Mouse (Mus musculus): ENCODE data around the gene Gm48551.

Gene Gm48551

DNA sequence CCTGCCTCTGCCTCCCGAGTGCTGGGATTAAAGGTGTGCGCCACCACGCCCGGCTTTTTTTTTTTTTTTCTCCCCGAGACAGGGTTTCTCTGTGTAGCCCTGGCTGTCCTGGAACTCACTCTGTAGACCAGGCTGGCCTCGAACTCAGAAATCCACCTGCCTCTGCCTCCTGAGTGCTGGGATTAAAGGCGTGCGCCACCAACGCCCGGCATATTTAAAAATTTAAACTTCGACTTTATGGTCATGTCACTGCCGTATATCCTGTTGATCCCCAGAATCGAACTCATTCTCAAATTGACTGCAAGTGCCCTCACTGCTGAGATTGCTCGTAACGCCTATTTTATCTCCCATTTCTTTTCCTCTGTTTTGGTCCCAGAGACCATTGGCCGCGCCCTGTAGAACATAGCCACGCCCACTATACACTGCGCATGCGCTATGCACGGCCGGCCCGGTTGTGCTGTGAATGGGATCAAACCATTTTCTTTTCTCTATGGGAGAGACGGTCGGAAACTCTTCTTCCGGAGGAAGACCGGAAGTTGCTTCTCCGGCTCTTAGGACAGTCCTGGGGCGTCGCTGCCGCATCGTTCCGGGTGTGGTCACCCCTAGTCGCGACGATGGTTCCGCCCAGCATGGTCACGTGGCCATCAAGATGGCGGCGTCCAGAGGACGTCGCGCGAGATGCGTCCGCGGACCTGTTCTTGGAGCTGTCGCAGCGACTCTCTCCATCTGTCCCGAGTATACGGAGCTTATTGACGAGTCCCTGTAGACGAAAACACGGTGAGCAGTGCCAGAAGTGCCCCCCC is at the start of gene Gm48551, which contains the start of gene Dohh:
Gene Gm48551, plus strand, starts transcription at position 665 of the 803 bp plus-strand sequence.
Gene Dohh, plus strand, starts transcription at position 627 of the 803 bp plus-strand sequence.
- in situ Hi-C loops (cut with MboI, MseI), result no loop called here

DNA sequence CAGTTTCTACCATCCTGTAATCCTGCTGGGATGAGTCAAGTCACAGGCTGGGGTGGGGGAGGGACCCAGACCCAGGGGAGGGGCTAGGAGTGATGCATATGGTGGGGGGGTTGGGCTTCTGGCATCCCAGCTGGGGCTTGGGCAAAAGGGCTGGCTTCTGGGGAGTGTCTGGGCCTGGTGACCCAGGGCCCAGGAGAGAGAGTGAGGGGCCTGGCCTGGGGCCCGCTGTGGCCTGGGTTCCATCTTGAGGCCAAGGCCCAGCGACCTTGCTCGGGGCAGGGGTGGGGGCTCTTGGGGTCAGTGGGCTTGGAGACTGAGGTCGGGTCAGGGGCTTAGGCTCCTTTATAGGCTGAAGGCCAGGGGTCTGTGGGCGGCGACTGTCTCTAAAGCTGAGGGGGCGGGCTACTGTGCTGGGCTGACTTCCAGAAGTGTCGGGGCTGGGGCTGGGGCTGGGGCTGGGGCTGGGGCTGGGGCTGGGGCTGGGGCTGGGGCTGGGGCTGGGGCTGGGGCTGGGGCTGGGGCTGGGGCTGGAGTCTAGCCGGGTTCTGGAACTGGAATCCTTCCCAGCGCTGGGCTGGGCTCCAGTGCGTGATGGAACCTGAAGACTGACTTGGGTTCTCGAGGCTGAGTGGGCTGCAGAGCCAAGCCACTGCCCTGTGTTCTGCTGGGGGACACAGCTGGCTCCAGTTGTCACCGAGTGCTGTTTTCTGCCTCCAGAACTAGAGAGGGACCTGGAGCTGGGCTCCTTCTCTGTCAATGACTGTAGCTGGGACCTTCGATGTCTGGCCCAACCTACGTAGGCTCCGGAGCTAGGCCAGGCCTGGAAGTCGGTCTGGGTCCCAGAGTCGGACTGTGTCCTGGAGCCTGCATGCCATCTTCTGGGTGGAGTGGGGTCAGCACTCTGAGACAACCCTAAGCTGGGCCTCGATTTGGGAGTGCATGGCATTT is 48.6 kb upstream of the Gm48551 start:
- in situ Hi-C loops (cut with MboI, MseI), result no loop called here

DNA sequence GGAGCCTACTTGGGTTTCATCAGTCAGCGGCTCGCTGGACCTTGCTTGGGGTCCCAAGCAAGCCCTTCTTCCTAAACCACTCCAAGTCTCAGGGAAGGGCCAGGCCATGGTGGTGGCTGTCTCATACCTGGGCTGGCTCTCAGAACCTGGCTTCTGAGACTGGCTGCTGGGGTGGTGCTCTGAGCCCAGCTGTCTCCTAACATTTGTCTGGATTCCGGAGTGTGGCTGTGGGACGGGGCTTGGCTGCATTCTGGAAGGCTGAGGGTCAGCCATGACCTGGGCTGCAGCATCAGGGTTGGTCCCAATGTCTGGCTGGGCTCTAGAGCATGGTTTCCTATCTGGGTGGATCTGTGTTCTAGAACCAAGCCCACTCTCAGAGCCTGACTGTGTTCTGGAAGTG is 47.7 kb upstream of the Gm48551 start:
- in situ Hi-C loops (cut with MboI, MseI), result no loop called here

DNA sequence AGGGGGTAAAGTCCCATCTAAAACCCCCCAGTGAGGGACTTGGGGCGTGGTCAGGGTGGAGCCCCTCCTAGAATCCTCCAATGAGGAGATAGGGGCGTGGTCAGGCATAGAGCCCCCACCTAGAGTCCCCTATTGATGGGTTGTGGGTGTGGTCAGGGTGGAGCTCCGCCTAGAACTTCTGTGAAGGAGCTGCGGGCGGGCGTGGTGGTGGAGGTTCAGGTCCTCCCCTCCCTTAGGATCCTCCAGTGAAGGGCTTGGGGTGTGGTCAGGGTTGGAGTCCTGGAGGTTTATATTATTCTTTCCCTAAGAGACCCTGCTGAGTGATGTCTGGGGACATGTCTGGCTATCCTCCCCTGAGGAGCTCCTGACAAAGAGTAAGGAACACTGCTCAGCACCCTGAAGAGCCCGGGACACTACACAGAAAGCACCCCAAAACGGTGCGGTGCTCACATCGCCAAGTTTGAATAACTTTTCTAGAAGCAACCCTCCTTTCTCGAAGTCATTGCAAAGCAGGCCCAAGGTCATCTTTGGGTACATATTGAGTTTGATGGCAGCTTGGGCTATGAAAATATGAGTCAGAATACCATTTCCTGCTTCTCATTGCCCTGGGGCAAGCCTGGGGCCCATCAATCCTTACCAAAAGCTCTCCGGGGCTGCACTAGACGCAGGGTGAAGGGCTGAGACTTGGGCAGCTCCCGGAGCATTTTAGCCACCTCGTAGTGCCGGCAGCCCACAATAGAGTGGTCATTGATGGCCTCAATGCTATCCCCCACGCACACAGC is 43.5 kb upstream of the Gm48551 start:
- in situ Hi-C loops (cut with MboI, MseI), result no loop called here

DNA sequence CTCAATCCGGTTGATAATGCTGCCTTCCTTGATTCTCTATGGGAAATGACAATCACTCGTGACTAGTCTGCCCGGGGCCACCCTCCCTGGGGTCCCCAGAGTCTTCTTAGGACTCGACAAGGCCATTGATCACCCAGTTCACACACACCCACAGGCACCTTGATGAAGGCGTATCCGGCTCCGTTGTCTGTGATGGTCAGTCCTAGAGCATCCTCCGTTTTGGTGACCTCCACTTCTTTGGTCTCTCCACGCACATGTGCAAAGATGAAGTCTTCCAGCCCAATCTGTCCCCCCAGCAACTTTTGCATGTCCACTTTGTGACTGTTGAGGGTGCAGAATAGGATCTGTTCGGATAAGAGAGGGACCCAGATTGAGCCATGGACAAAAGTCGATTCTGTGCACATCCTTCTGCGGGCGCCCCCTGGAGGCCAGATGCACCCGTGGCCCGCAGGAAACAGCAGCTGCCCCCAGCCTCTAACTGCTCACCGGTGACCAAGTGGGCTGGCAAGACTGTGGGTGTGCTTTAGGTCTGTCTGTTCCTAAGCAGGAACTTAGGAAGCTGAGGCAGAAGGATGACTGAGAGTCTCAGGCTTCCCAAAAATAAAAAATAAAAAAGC is 42.8 kb upstream of the Gm48551 start:
- in situ Hi-C loops (cut with MboI, MseI), result no loop called here

DNA sequence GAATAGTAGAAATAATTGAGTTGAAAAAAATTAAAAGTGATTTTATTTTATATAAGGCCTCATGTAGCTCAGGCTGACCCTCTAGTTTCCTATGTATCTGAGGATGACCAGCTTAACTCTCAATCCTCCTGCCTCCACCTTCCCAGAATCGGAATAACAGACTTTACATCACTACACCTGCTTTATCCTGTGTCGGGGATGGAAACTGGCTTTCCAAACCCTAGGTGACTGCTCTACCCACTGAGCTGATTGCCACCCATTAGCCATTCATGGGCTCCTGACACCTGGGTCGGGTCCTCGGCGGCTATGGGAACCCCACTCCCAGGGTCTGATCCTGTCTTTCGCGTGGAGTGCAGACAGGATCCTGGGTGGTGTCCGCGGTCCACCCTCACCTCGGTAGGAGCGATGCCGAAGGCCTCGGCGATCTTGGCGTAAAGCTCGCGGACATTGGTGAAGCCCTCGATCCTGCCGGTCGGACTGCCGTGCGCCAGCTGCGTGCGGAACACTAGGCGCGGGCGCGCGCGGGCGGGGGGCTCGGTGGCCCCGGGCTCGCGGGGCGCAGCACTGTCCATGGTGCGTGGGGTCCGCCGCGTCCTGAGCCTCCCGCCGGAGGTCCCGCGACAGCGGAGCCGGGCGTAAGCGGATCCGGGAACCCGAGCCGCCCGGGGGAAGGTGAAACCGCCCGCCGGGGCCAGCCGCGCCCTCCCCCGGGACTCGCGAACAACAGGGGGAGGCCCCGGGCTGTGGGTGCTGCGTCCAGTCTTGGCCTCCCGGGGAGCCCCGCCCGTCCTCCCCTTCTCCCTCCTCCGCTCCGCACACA is 41.4 kb upstream of the Gm48551 start, which contains the start of gene Gipc3:
Gene Gipc3, minus strand, starts transcription at position 581 of the 820 bp plus-strand sequence.
- in situ Hi-C loops (cut with MboI, MseI), result no loop called here

DNA sequence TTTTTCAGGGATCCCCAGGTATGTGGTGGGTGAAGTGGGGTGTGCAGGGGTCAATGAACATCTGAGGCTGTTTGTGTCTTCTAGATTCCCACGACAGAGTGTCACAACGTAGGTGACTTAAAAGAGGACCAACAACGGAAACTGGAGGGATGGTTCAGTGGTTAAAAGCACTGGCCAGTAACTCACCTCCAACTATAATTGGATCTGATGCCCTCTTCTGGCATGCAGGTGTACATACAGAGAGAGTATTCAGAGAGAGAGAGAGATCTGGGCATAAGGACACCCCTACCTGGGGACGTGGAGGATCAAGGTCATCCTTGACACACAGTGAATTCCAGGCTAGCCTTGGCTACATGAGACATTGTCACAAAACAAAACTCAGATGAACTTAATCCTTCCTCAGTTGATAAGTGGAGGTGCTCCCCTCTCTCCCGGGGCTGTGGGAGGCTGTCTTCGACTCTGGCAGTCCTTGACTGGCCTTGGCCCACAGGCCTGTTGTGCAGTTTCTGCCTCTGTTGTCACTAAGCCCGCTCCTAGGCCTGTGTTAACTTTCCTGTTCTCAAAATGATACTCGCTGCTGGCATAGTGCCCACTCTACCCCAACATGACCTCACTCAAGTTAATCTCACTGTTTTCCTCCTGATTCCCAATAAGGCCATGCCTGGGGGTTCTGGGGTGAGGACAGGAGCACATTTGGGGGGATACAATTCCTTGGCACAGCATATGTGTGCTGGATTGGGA is 39.7 kb upstream of the Gm48551 start:
- in situ Hi-C loops (cut with MboI, MseI), result no loop called here

DNA sequence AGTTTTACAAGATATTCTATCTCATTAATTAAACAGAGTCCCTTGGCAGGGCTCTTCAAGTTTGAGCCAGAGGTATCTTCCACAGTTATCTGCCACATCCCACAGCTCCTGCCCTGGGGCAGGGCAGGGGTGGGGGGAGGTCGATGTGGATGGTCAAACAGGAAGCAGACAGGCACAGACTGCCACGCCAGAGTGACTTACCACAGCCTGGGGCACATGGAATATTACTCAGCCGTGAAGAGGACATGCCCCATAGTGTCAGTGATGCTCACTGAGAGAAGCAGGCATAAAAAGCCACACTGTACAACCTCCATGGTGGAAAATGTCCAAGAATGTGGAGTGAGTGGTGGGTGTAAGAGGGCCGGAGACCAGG is 39.1 kb upstream of the Gm48551 start:
- in situ Hi-C loops (cut with MboI, MseI), result no loop called here

DNA sequence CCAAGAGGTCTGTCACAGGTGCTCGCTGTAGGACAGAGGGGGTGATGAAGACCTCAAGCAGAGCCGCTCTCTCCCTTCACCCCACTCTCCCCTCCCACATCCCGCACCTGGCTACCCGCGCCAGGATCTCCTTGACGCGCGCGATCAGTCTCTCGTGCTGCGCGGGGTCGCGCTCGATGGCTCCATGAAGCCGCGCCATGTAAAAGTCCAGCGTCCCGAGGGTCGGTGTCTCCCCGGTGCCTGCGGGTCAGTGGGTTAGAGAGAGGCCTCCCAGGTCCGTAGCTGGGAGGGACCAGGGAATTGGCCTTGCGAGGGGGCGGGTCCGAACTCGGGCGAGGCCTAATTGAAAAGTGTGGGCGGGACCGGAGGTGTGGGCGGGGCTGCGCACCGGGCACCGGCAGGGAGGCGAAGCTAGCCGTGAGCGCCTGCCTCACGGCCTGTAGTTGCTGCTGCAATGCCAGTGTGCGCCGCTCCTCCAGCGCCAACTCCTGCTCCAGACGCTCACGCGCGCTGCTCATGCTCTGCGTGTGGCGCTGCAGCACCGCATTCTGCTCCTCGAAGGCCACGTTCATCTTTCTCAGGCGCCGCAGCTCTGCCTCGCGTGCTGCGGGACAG is 37.7 kb upstream of the Gm48551 start:
- in situ Hi-C loops (cut with MboI, MseI), result no loop called here

DNA sequence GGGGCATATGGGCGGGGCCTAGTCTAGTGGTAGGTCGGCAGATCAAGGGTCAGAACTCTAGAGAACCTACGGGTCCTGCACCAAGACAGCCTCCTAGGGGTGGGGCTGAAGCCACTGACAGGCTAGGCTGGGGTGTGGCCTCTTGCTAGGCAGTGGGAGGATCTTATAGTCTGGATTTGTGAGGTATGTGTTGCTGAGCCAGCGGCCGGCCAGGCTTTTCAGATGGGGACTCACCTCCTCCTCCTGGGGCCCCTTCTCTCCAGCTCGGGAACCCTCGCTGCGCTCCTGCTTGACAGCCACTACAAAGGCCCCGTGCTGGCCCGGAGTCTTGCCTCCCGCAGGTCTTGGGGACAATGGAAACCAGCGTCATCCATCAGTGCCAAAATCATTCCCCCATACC is 35.1 kb upstream of the Gm48551 start:
- in situ Hi-C loops (cut with MboI, MseI), result no loop called here

DNA sequence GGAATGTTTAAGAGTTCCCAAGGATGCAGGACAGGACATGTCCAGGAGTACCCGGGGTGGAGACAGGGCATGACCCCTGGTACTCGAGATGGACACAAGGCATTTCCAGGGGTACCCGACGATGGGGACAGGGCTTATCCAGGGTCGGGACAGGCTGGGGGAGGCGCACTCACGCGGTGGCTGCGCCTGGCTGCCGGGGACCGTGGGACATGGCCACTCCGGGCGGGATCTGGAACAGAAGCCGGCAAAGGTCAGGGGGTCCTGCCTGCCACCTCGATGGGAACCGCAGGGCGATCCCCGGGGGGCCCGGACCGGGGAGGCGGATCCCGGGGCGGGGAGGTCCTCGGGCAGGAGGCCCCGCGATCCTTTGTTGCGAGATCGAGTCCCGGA is 34.3 kb upstream of the Gm48551 start:
- in situ Hi-C loops (cut with MboI, MseI), result no loop called here

DNA sequence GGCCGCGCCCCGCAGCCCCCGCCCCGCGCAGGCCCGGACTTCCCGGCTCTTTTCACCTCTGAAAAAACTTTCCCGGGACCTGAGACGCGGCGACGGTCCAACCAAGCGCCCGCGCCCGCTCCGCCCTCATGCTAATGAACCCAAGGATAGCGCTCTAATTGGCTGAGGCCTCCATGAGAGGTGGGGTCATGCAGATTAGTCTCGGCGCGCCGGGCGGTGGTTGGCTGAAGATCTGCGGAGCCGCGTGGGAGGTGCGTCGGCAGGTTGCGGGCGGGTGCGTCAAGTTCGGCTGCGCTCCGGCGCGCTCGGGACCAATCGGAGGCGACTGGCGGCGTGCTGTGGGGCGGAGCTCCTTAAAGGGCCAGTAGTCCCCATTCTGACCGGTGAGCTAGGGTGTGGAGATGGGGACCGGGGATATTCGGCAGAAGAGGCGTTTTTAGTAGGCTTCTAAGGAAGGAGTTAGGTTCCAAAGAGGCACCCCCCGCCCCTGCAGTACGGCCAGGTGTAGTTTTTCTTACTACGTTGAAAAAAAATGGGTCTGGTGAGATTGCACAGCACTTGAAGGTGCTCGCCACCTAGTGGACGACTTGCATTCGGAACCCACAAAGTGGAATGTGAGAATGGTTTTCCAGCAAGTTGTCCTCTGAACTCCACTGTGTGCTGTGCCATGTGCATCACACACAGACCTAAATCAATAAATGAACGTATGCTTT is 33.8 kb upstream of the Gm48551 start, which contains the start of gene Hmg20b:
Gene Hmg20b, minus strand, starts transcription at position 130 of the 713 bp plus-strand sequence.
- in situ Hi-C loops (cut with MboI, MseI), result no loop called here

DNA sequence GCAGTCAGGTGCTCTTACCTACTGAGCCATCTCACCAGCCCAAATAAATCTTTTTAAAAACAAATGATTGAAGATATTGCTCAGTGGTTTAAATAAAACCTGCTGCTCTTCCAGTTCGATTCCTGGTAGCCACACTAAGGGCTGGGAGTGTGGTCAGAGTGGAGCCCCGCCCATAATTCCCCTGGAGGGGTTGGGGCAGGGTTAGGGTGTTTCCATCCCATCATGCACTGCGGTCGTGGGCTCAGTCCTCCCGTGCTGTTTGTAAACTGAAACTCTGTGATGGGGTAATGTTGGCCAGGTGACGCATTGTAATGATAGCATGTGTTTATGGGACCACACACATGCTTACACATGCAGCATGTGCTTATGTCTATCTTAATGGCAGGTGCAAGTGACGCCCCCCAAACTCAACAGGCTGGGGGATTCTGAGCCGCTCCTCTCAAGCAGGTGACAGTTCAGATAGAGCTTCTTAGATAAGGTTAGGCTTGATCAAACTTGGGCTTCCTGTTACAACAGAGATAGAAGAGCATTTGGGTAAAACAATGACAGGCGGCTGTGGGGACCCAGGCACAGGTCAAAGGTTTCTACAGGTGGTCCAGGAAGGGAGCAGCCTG is 32.5 kb upstream of the Gm48551 start:
- in situ Hi-C loops (cut with MboI, MseI), result no loop called here

DNA sequence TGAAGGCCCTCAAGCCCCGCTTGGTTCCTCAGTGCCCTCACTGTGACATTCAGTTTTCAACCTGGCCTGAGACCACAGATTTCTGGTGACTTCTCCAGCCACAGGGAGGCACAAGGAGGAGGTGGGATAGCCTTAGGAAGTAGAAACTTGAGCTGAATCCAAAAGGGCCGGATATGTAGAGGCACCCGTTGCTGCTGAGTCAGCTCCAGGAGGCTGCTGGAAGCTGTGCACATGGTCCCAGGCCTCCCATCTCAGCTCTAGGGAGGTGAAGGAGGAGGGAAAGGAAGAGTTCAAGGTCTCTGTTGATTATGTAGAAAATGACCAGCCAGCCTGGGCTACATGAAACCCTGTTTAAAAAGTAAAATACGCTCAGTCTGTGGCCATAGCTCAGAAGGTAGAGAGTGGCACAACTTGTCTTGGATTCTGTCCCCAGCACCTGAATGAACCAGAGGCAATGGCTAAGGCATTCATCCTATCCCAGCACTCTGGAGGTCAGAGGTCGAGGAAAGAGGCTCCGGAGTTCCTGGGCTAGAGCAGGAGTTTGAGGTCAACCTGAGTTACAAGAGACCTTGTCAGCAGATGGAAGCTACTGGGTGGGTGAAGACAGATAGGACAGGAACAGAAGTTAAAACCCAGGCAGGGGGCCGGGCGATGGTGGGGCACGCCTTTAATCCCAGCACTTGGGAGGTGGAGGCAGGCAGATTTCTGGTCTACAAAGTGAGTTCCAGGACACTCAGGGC is 29.4 kb upstream of the Gm48551 start:
- in situ Hi-C loops (cut with MboI, MseI), result no loop called here

DNA sequence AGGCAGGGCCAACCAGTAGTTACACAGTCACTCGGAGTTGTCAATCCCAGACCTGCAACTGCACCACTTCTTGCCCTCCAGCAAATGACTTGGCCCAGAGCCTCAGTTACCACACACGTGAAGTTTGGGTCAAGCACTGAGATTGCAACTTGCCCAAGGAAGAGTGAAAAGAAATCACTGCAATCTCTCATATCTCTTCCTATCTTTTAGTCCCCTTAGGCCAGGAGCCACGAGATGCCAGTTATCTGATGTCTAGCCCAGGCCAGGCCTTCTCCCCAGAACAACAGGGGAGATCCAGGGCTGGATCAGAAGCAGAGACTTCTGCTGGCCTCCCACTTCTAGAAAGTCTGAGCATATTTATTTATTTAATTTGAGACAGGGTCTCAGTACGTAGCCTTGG is 28.7 kb upstream of the Gm48551 start:
- in situ Hi-C loops (cut with MboI, MseI), result no loop called here

DNA sequence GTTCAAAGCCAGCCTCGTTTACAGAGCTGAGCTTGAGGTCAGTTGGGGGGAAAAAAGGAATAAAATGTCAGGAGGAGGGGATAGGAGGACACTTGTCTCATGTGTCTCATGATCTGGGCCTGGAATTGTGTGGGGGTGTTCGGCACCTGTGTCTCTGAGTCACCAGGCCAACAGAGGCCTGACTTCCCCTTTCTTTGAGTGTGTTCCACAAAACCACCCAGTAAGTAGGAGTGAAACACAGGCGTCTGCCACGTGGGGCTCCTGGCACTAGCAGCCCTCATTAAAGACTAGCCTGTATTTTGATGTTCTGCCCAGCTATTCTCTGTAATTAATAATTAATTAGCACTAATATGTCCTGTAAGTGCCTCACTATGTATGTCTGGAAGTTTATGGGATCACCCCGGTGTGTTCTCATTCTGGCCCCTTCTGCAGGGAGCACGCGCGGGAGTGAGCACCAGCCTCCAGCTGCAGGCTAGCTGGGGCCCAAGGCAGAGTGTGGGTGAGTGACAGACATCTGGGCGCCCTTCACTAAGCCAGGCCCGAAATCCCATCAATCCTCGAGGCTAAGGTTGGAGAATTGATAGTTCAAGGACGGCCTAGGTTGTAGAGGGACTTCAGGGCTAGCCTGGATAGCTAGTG is 27.8 kb upstream of the Gm48551 start:
- in situ Hi-C loops (cut with MboI, MseI), result no loop called here

Data from T-helper 1 cell (primary cell).